Mouse (Mus musculus) inflammation-experienced regulatory T-cells (primary cell): ENCODE data around the gene Oxt. TPM values are rescaled to one million over a fixed set of nuclear protein-coding genes. Genes with fewer than 3 reads are reported as not detected.

ENCODE experiments used
- polyA plus RNA-seq, 2 experiments: library from polyadenylated mRNA; unstranded; fragments of 100-300 nt; shearing (Covaris generic); gene quantifications; one replicate each; pipeline ENCODE4 v1.2.1; 2017

Gene Oxt
- 1 to 10 TPM in 1 of 2 experiments, under 1 TPM in 1; 0.61 to 3.0 TPM for polyA plus RNA-seq

DNA sequence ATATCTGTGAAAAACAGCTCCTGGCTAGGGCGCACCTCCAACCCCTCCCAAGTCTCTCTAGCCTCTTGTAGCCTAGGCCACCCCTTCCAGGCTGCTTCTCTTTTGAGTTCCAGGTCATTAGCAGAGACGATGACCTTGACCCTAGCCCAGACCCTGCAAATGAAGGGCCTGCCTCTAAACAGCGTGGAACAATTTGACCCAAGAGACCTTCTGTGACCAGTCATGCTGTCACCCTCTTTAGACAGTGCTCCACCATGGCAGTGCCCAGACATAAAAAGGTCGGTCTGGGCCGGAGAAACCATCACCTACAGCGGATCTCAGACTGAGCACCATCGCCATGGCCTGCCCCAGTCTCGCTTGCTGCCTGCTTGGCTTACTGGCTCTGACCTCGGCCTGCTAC lies at the start of gene Oxt:
Gene Oxt, plus strand, starts transcription at position 301 of the 400 bp plus-strand sequence.

GRCm38 (mm10) chr2:130563212-130564055 lies 12.5 kb upstream of the Oxt start, which contains the start of gene Mrps26:
Gene Mrps26, plus strand, starts transcription at chr2:130563742.

GRCm38 (mm10) chr2:130582552-130582951 lies 6.6 kb downstream of the Oxt start, which contains the start of gene Avp:
Gene Avp, minus strand, starts transcription at chr2:130582554.

Other genes with a start within 250 kb of the Oxt start
- gene Cpxm1, start 178.6 kb upstream of the Oxt start, polyA plus RNA-seq, result 1 to 10 TPM in 1 of 2 experiments, under 1 TPM in 1; 0.43 to 3.3 TPM
- not detected for gene Gm28372, start 170.9 kb upstream of the Oxt start, polyA plus RNA-seq
- gene 1700020A23Rik, start 170.9 kb upstream of the Oxt start, polyA plus RNA-seq, result 1 to 10 TPM in 1 of 2 experiments, under 1 TPM in 1; 0.37 to 1.1 TPM
- not detected for gene Tmem239, start 169.7 kb upstream of the Oxt start, polyA plus RNA-seq
- 100 to 1,000 TPM; 223 to 274 TPM for gene Vps16, start 151.8 kb upstream of the Oxt start, polyA plus RNA-seq
- gene Pced1a, start 151.5 kb upstream of the Oxt start, polyA plus RNA-seq, result 10 to 100 TPM; 14.8 to 18.5 TPM
- gene Ptpra, start 125.9 kb upstream of the Oxt start, polyA plus RNA-seq, result 100 to 1,000 TPM; 169 to 209 TPM
- 100 to 1,000 TPM; 108 to 124 TPM for gene Mrps26, start 12.4 kb upstream of the Oxt start, polyA plus RNA-seq
- not detected for gene Avp, start 6.4 kb downstream of the Oxt start, polyA plus RNA-seq
- gene Fastkd5, start 53.9 kb downstream of the Oxt start, polyA plus RNA-seq, result 10 to 100 TPM; 14.5 to 19.7 TPM
- gene Ubox5, start 53.9 kb downstream of the Oxt start, polyA plus RNA-seq, result 10 to 100 TPM in 1 of 2 experiments, 1 to 10 TPM in 1; 9.7 to 16.8 TPM
- gene Lzts3, start 66.6 kb downstream of the Oxt start, polyA plus RNA-seq, result 1 to 10 TPM in 1 of 2 experiments, under 1 TPM in 1; 0.66 to 1.9 TPM
- 100 to 1,000 TPM; 141 to 159 TPM for gene Ddrgk1, start 88.5 kb downstream of the Oxt start, polyA plus RNA-seq
- gene Itpa, start 91.4 kb downstream of the Oxt start, polyA plus RNA-seq, result 10 to 100 TPM; 40.0 to 41.0 TPM
- gene Slc4a11, start 121.3 kb downstream of the Oxt start, polyA plus RNA-seq, result under 1 TPM; 0.08 to 0.48 TPM